Mouse (Mus musculus): ENCODE measurements around the gene Rom1. TPM values are rescaled to one million over a fixed set of nuclear protein-coding genes. Genes with fewer than 3 reads are reported as not detected.

Rom1 gene
- total and polyA plus RNA-seq, 2 experiments from 2014 or later, result 2.7 to 6.3 TPM

- no peak for DNase-seq (ENCODE audit: low spot score)
- Histone ChIP-seq H3K4me3 (ENCODE audit: low read depth, low read length) (no peak overlapping the region), H3K9me3 (ENCODE audit: low read length) (no peaks in the 10 kb centered on the region), H3K4me1 (ENCODE audit: insufficient read depth, low read length) (no peaks in the 10 kb centered on the region; the same call in 1 of the 2 replicates), H3K27me3 (ENCODE audit: insufficient read depth, low read length) (no peaks in the 10 kb centered on the region), H3K27ac (ENCODE audit: low read depth, low read length) (no peak overlapping the region), H3K36me3 (ENCODE audit: insufficient read depth, low read length) (peaks cover 4% of the 10 kb centered on the region), H3K4me2 (ENCODE audit: low read depth, low read length, poor library complexity, severe bottlenecking) (no peak overlapping the region), H3K9ac (replicated peaks; ENCODE audit: low read length, poor library complexity, severe bottlenecking) (peak overlapping the region; percentile 55; the same call in 1 of the 2 replicates)
- WGBS, result 84% methylated on average over 15 of the region's 15 CpGs
- no peak for TF ChIP-seq CTCF (IDR thresholded peaks at IDR 0.05)
- ATAC-seq (ENCODE audit: low FRiP score), result no peak
Measured at GRCm38 (mm10) chr19:8940526-8941133, 11.5 kb upstream of the Rom1 start.

- no peaks in the 10 kb centered on the region for H3K9me3 ChIP-seq (ENCODE audit: low read length)
- no peaks in the 10 kb centered on the region; the same call in 1 of the 2 replicates for H3K4me1 ChIP-seq (ENCODE audit: insufficient read depth, low read length)
- no peaks in the 10 kb centered on the region for H3K36me3 ChIP-seq (ENCODE audit: insufficient read depth, low read length)
- no peak overlapping the region for H3K4me2 ChIP-seq (ENCODE audit: low read depth, low read length, poor library complexity, severe bottlenecking)
- no peak for TF ChIP-seq CTCF (IDR thresholded peaks at IDR 0.05)
- ATAC-seq (ENCODE audit: low FRiP score), result no peak
- H3K27ac ChIP-seq (ENCODE audit: low read depth, low read length), result no peak overlapping the region
- WGBS, result 81% methylated on average over 2 of the region's 2 CpGs
- DNase-seq (ENCODE audit: low spot score), result no peak
- no peaks in the 10 kb centered on the region for H3K27me3 ChIP-seq (ENCODE audit: insufficient read depth, low read length)
- no peak overlapping the region for H3K4me3 ChIP-seq (ENCODE audit: low read depth, low read length)
- no peak overlapping the region for H3K9ac ChIP-seq (replicated peaks; ENCODE audit: low read length, poor library complexity, severe bottlenecking)
Measured at GRCm38 (mm10) chr19:8936736-8937135, 7.6 kb upstream of the Rom1 start.

GRCm38 (mm10) chr19:8930771-8931170, 1.6 kb upstream of the Rom1 start:
- Histone ChIP-seq H3K9ac (replicated peaks; ENCODE audit: low read length, poor library complexity, severe bottlenecking) (no peak overlapping the region), H3K27me3 (ENCODE audit: insufficient read depth, low read length) (no peaks in the 10 kb centered on the region), H3K4me1 (ENCODE audit: insufficient read depth, low read length) (no peaks in the 10 kb centered on the region), H3K27ac (ENCODE audit: low read depth, low read length) (no peak overlapping the region), H3K36me3 (ENCODE audit: insufficient read depth, low read length) (peaks cover 16% of the 10 kb centered on the region), H3K4me3 (ENCODE audit: low read depth, low read length) (no peak overlapping the region), H3K9me3 (ENCODE audit: low read length) (no peaks in the 10 kb centered on the region), H3K4me2 (ENCODE audit: low read depth, low read length, poor library complexity, severe bottlenecking) (no peak overlapping the region)
- DNase-seq (ENCODE audit: low spot score) (no peak), ATAC-seq (ENCODE audit: low FRiP score) (no peak)
- 83% methylated on average over 7 of the region's 7 CpGs for WGBS
- no peak for TF ChIP-seq CTCF (IDR thresholded peaks at IDR 0.05)

- Histone ChIP-seq H3K4me3 (ENCODE audit: low read depth, low read length) (peak overlapping the region; percentile 47), H3K36me3 (ENCODE audit: insufficient read depth, low read length) (peaks cover 21% of the 10 kb centered on the region), H3K27ac (ENCODE audit: low read depth, low read length) (no peak overlapping the region), H3K4me1 (ENCODE audit: insufficient read depth, low read length) (no peaks in the 10 kb centered on the region), H3K9ac (replicated peaks; ENCODE audit: low read length, poor library complexity, severe bottlenecking) (peak overlapping the region; percentile 53; the same call in 1 of the 2 replicates), H3K27me3 (ENCODE audit: insufficient read depth, low read length) (no peaks in the 10 kb centered on the region), H3K9me3 (ENCODE audit: low read length) (no peaks in the 10 kb centered on the region), H3K4me2 (ENCODE audit: low read depth, low read length, poor library complexity, severe bottlenecking) (peak overlapping the region; percentile 61)
- TF ChIP-seq CTCF (IDR thresholded peaks at IDR 0.05), result no peak
- ATAC-seq (ENCODE audit: low FRiP score), result no peak
- 12% methylated on average over 11 of the region's 11 CpGs for WGBS
- DNase-seq (ENCODE audit: low spot score), result no peak
Measured at GRCm38 (mm10) chr19:8930117-8930516, 961 bp upstream of the Rom1 start.

- TF ChIP-seq CTCF (IDR thresholded peaks at IDR 0.05), result no peak
- Histone ChIP-seq H3K9ac (replicated peaks; ENCODE audit: low read length, poor library complexity, severe bottlenecking) (peak overlapping the region; percentile 53), H3K4me3 (ENCODE audit: low read depth, low read length) (peak overlapping the region; percentile 47; the same call in 1 of the 2 replicates), H3K27ac (ENCODE audit: low read depth, low read length) (no peak overlapping the region), H3K4me2 (ENCODE audit: low read depth, low read length, poor library complexity, severe bottlenecking) (peak overlapping the region; percentile 61), H3K36me3 (ENCODE audit: insufficient read depth, low read length) (peaks cover 21% of the 10 kb centered on the region), H3K27me3 (ENCODE audit: insufficient read depth, low read length) (no peaks in the 10 kb centered on the region), H3K4me1 (ENCODE audit: insufficient read depth, low read length) (no peaks in the 10 kb centered on the region), H3K9me3 (ENCODE audit: low read length) (no peaks in the 10 kb centered on the region)
- WGBS, result 18% methylated on average over 16 of the region's 16 CpGs
- peak; percentile 47 for ATAC-seq (ENCODE audit: low FRiP score)
- DNase-seq (ENCODE audit: low spot score), result no peak
Measured at GRCm38 (mm10) chr19:8928689-8929223, 400 bp downstream of the Rom1 start.

GRCm38 (mm10) chr19:8927891-8928525, 1.1 kb downstream of the Rom1 start:
- Histone ChIP-seq H3K27me3 (ENCODE audit: insufficient read depth, low read length) (no peaks in the 10 kb centered on the region), H3K4me1 (ENCODE audit: insufficient read depth, low read length) (no peaks in the 10 kb centered on the region), H3K27ac (ENCODE audit: low read depth, low read length) (no peak overlapping the region), H3K4me2 (ENCODE audit: low read depth, low read length, poor library complexity, severe bottlenecking) (no peak overlapping the region), H3K9me3 (ENCODE audit: low read length) (no peaks in the 10 kb centered on the region), H3K36me3 (ENCODE audit: insufficient read depth, low read length) (peaks cover 21% of the 10 kb centered on the region), H3K4me3 (ENCODE audit: low read depth, low read length) (no peak overlapping the region), H3K9ac (replicated peaks; ENCODE audit: low read length, poor library complexity, severe bottlenecking) (no peak overlapping the region)
- WGBS, result 85% methylated on average over 12 of the region's 12 CpGs
- DNase-seq (ENCODE audit: low spot score), result no peak
- TF ChIP-seq CTCF (IDR thresholded peaks at IDR 0.05), result no peak
- no peak for ATAC-seq (ENCODE audit: low FRiP score)
